Mouse (Mus musculus) limb, embryonic 14.5 days (tissue): ENCODE measurements around the gene Psmb8. TPM values are rescaled to one million over a fixed set of nuclear protein-coding genes. Genes with fewer than 3 reads are reported as not detected.
"Not testable (repeated sequence)": the region's sequence is repeated elsewhere in the genome, so short reads cannot be mapped to it uniquely, and the experiment has no call there.

Experiments
- ATAC-seq: fragments of 200-750 bp; cut with Nextera tagmentation; 2 replicates; pipeline ENCODE4 v1.8.0; 2017; ENCODE audit warnings: low read depth, moderate number of reproducible peaks, moderate TSS enrichment; ENCODE audit not compliant: low FRiP score
- DNase-seq: peaks from one replicate; pipeline ENCODE4 v3.0.0-alpha.2; 2015; ENCODE audit warnings: low spot score
- H3K27ac ChIP-seq: fragments of 300-500 bp; sonication (generic); replicated peaks from 2 replicates; pipeline ENCODE4 v1.5.1; 2014; ENCODE audit warnings: low read depth, mild to moderate bottlenecking, low read length, moderate library complexity, mixed read lengths
- H3K27me3 ChIP-seq: fragments of 300-500 bp; sonication (generic); 2 replicates; pipeline ENCODE4 v1.6.1; 2014; ENCODE audit warnings: low read length, mixed read lengths; ENCODE audit not compliant: control insufficient read depth, insufficient read depth
- H3K36me3 ChIP-seq: fragments of 300-500 bp; sonication (generic); 2 replicates; pipeline ENCODE4 v1.6.1; 2014; ENCODE audit warnings: mild to moderate bottlenecking, low read length, moderate library complexity, mixed read lengths; ENCODE audit not compliant: control insufficient read depth, insufficient read depth
- H3K4me1 ChIP-seq: fragments of 300-500 bp; sonication (generic); 2 replicates; pipeline ENCODE4 v1.6.1; 2014; ENCODE audit warnings: antibody characterized with exemption, low read length, mixed read lengths; ENCODE audit not compliant: control insufficient read depth, insufficient read depth
- H3K4me2 ChIP-seq: fragments of 300-500 bp; sonication (generic); replicated peaks from 2 replicates; pipeline ENCODE4 v1.6.1; 2014; ENCODE audit warnings: low read depth, mild to moderate bottlenecking, low read length, moderate library complexity; ENCODE audit not compliant: severe bottlenecking
- H3K4me3 ChIP-seq: fragments of 300-500 bp; sonication (generic); replicated peaks from 2 replicates; pipeline ENCODE4 v1.5.1; 2014; ENCODE audit warnings: low read length
- H3K9ac ChIP-seq: fragments of 300-500 bp; sonication (generic); 2 replicates; pipeline ENCODE4 v1.6.1; 2014; ENCODE audit warnings: mild to moderate bottlenecking, low read depth, low read length, moderate library complexity; ENCODE audit not compliant: severe bottlenecking
- H3K9me3 ChIP-seq: fragments of 300-500 bp; sonication (generic); 2 replicates; pipeline ENCODE4 v1.6.1; 2016; ENCODE audit warnings: low read length; ENCODE audit not compliant: control insufficient read depth
- POLR2A ChIP-seq: fragments of 200-500 bp; IDR thresholded peaks from 2 replicates; pipeline ENCODE4 v1.8.0; 2012; ENCODE audit warnings: inconsistent platforms, mild to moderate bottlenecking, moderate library complexity, borderline replicate concordance; ENCODE audit not compliant: insufficient read depth, insufficient read length; ENCODE audit errors: extremely low read depth
- WGBS: fragments of 180-500 bp; shearing (Covaris S2); extraction: QIAGEN DNeasy Blood & Tissue Kit; methylation state at CpG from one replicate; pipeline ENCODE4 v1.1.7; 2014; 5-methylcytosine and 5-hydroxymethylcytosine counted together
- polyA plus RNA-seq, 2 experiments: library from polyadenylated mRNA; depleted of rRNA in 1 of 2; stranded (reverse) in 1 of 2; unstranded in 1 of 2; fragments of >200 nt; fragmentation: Nextera tagmentation in 1 of 2; extraction: Ambion mirVana in 1 of 2; gene quantifications; 2 replicates each; pipeline versions ENCODE4 v1.2.1 to v1.2.3; 2012 to 2014

Psmb8 gene
- polyA plus RNA-seq, 2 experiments, result 6.8 to 9.2 TPM

- Histone ChIP-seq H3K4me3 (no peak overlapping the region), H3K27me3 (no peaks in the 10 kb centered on the region), H3K4me1 (no peaks in the 10 kb centered on the region), H3K9me3 (no peaks in the 10 kb centered on the region), H3K4me2 (no peak overlapping the region), H3K27ac (no peak overlapping the region), H3K9ac (no peak overlapping the region), H3K36me3 (no peaks in the 10 kb centered on the region)
- no peak for TF ChIP-seq POLR2A
- DNase-seq, result no peak
- WGBS, result 92% methylated on average over 3 of the region's 3 CpGs
- ATAC-seq, result no peak
Measured at GRCm38 (mm10) chr17:34224816-34225215, 27.3 kb downstream of the Psmb8 start.

GRCm38 (mm10) chr17:34225426-34225825 lies 27.9 kb downstream of the Psmb8 start:
- no peak overlapping the region for H3K4me3 ChIP-seq
- H3K9ac ChIP-seq, result no peak overlapping the region
- no peaks in the 10 kb centered on the region for H3K36me3 ChIP-seq
- no peaks in the 10 kb centered on the region for H3K4me1 ChIP-seq
- H3K27ac ChIP-seq, result no peak overlapping the region
- WGBS, result 94% methylated on average over 8 of the region's 8 CpGs
- ATAC-seq, result no peak
- H3K4me2 ChIP-seq, result no peak overlapping the region
- no peaks in the 10 kb centered on the region for H3K9me3 ChIP-seq
- DNase-seq, result no peak
- TF ChIP-seq POLR2A, result no peak
- no peaks in the 10 kb centered on the region for H3K27me3 ChIP-seq

GRCm38 (mm10) chr17:34225911-34226310 lies 28.4 kb downstream of the Psmb8 start:
- not testable (repeated sequence) for H3K27me3 ChIP-seq, DNase-seq, ATAC-seq, H3K4me3 ChIP-seq, H3K36me3 ChIP-seq, H3K4me1 ChIP-seq, H3K27ac ChIP-seq, H3K4me2 ChIP-seq, H3K9ac ChIP-seq, H3K9me3 ChIP-seq
- WGBS, result 95% methylated on average over 13 of the region's 23 CpGs

- not testable (repeated sequence) for H3K4me2 ChIP-seq, H3K36me3 ChIP-seq, ATAC-seq, H3K9me3 ChIP-seq, H3K4me1 ChIP-seq, H3K27ac ChIP-seq, DNase-seq, H3K9ac ChIP-seq, H3K4me3 ChIP-seq, H3K27me3 ChIP-seq
- 80% methylated on average over 1 of the region's 9 CpGs for WGBS
Measured at GRCm38 (mm10) chr17:34230971-34231370, 33.5 kb downstream of the Psmb8 start.

DNA sequence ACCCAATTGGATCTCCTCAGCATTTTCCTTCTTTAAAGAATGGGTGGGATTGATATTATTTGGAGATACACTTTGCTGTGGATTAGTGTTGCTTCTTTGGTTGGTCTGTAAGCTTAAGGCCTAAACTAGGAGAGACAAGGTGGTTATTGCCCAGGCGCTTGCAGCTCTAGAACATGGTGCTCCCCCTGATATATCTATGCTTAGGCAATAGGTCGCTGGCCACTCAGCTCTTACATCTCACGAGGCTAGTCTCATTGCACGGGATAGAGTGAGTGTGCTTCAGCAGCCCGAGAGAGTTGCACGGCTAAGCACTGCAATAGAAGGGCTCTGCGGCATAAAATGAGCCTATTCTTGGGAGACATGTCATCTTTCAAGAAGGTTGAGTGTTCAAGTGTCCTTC lies 34.5 kb downstream of the Psmb8 start:
- not testable (repeated sequence) for H3K27ac ChIP-seq, H3K36me3 ChIP-seq, DNase-seq, H3K27me3 ChIP-seq, ATAC-seq, H3K4me3 ChIP-seq, H3K9ac ChIP-seq, H3K4me2 ChIP-seq, H3K4me1 ChIP-seq, H3K9me3 ChIP-seq
- WGBS, result 86% methylated on average over 4 of the region's 7 CpGs

GRCm38 (mm10) chr17:34234926-34235325 lies 37.4 kb downstream of the Psmb8 start:
- ATAC-seq, result no peak
- H3K9ac ChIP-seq, result no peak overlapping the region
- H3K4me3 ChIP-seq, result no peak overlapping the region
- no peaks in the 10 kb centered on the region for H3K9me3 ChIP-seq
- H3K4me2 ChIP-seq, result no peak overlapping the region
- no peaks in the 10 kb centered on the region for H3K4me1 ChIP-seq
- TF ChIP-seq POLR2A, result no peak
- 50% methylated on average over 9 of the region's 9 CpGs for WGBS
- H3K36me3 ChIP-seq, result no peaks in the 10 kb centered on the region
- H3K27me3 ChIP-seq, result no peaks in the 10 kb centered on the region
- H3K27ac ChIP-seq, result no peak overlapping the region
- peak; percentile 58 for DNase-seq
